ENCODE assay signal across 13 mouse cellular contexts in genomic region chr12:101019031-101019430, GRCm38 (mm10). TPM values are rescaled to one million over a fixed set of nuclear protein-coding genes. Genes with fewer than 3 reads are reported as not detected.
DNase-seq lines count a peak whose midpoint lies in the region; ATAC-seq lines count a peak whose summit lies in the region.
"Had no signal": no experiment of that assay in that cellular context is flagged by ENCODE, and none has a peak within 500 bp of the region (broad histone marks: within the 10 kb centered on the region; RNA-seq: fewer than 3 reads in every experiment).

No protein-coding gene starts in this region.

- 79% methylated on average over 5 of the region's 5 CpGs for WGBS in heart, embryonic 16.5 days
- WGBS in hindbrain, embryonic 15.5 days = 33% methylated on average over 5 of the region's 5 CpGs
- WGBS in neural tube, embryonic 12.5 days = 42% methylated on average over 5 of the region's 5 CpGs

- no peak overlapping the region for H3K4me3 ChIP-seq in heart, embryonic 16.5 days (ENCODE audit: low read length)
- no peak overlapping the region for H3K4me3 ChIP-seq in hindbrain, embryonic 15.5 days
- no peak overlapping the region for H3K4me3 ChIP-seq in neural tube, embryonic 12.5 days
- H3K4me3 ChIP-seq: heart, embryonic 12.5 days had no signal

- H3K27ac ChIP-seq in heart, embryonic 16.5 days (ENCODE audit: low read length) = peak overlapping the region; percentile 46; the same call in 1 of the 2 replicates
- 0 out of 2 replicates have a peak overlapping the region, but pooled peaks have one; percentile 57 for H3K27ac ChIP-seq in hindbrain, embryonic 15.5 days (replicated peaks)
- H3K27ac ChIP-seq in neural tube, embryonic 12.5 days = no peak overlapping the region

- no peaks in the 10 kb centered on the region for H3K36me3 ChIP-seq in heart, embryonic 16.5 days (ENCODE audit: control insufficient read depth, insufficient read depth)
- H3K36me3 ChIP-seq in hindbrain, embryonic 15.5 days = no peaks in the 10 kb centered on the region; the same call in 1 of the 2 replicates
- H3K36me3 ChIP-seq in neural tube, embryonic 12.5 days = peaks cover 22% of the 10 kb centered on the region
- H3K36me3 ChIP-seq: heart, embryonic 12.5 days had no signal

- ATAC-seq in heart, embryonic 16.5 days (replicated peaks; ENCODE audit: extremely low read depth, insufficient read depth, low FRiP score) = no peak
- no peak for ATAC-seq in hindbrain, embryonic 15.5 days (ENCODE audit: low FRiP score, low read depth)
- ATAC-seq in neural tube, embryonic 12.5 days (ENCODE audit: low FRiP score, low read depth) = no peak

- H3K4me1 ChIP-seq in heart, embryonic 16.5 days (ENCODE audit: control insufficient read depth, insufficient read depth, low read length) = peaks cover 15% of the 10 kb centered on the region
- peaks cover 50% of the 10 kb centered on the region for H3K4me1 ChIP-seq in hindbrain, embryonic 15.5 days (replicated peaks)
- H3K4me1 ChIP-seq in neural tube, embryonic 12.5 days = peaks cover 35% of the 10 kb centered on the region

- no peak for DNase-seq in heart, postnatal 14 days
- DNase-seq in right cerebral cortex, postnatal 14 days = peak; percentile 1
- DNase-seq in right cerebral cortex, postnatal 10 days (ENCODE audit: low spot score in 2 of 2) = no peak
- DNase-seq in Muller cell, postnatal 12 days (ENCODE audit: inconsistent ontology term) = no peak
- no peak for DNase-seq in adrenal gland, adult 8-10 months
- DNase-seq: B cell, adult 2 months; kidney, adult 18-20 months; lung, adult 2 months; thymus, postnatal 25 days had no signal

- intact Hi-C loops in heart, postnatal 14 days (cut with DNase I) = no loop called here

- no peak overlapping the region for H3K4me2 ChIP-seq in heart, embryonic 16.5 days (ENCODE audit: low read depth, low read length)
- H3K4me2 ChIP-seq in hindbrain, embryonic 15.5 days = no peak overlapping the region
- peak overlapping the region; percentile 39; the same call in 1 of the 2 replicates for H3K4me2 ChIP-seq in neural tube, embryonic 12.5 days (replicated peaks)

- no peaks in the 10 kb centered on the region for H3K9me3 ChIP-seq in heart, embryonic 16.5 days (replicated peaks; ENCODE audit: control insufficient read depth, low read length)
- H3K9me3 ChIP-seq in hindbrain, embryonic 15.5 days = no peaks in the 10 kb centered on the region
- H3K9me3 ChIP-seq in neural tube, embryonic 12.5 days = no peaks in the 10 kb centered on the region

- H3K27me3 ChIP-seq in heart, embryonic 16.5 days (ENCODE audit: control insufficient read depth, insufficient read depth, low read length) = peaks cover 4% of the 10 kb centered on the region; the same call in 1 of the 2 replicates
- no peaks in the 10 kb centered on the region for H3K27me3 ChIP-seq in hindbrain, embryonic 15.5 days
- no peaks in the 10 kb centered on the region; the same call in 1 of the 2 replicates for H3K27me3 ChIP-seq in neural tube, embryonic 12.5 days (replicated peaks)

- no peak overlapping the region for H3K9ac ChIP-seq in heart, embryonic 16.5 days (ENCODE audit: low read length)
- H3K9ac ChIP-seq in hindbrain, embryonic 15.5 days = no peak overlapping the region
- H3K9ac ChIP-seq in neural tube, embryonic 12.5 days = no peak overlapping the region
- H3K9ac ChIP-seq: heart, embryonic 12.5 days had no signal

RNA-seq across cellular contexts. Expression of gene Ccdc88c, which starts 9.8 kb away (rescaled TPM):
- 4.3 and 5.5 TPM in 2 replicates for polyA plus RNA-seq in heart, embryonic 16.5 days (2015; fragmentation: Nextera tagmentation; extraction: Ambion mirVana)
- 1 to 10 TPM; 9.6 to 9.7 TPM for total RNA-seq in heart, postnatal 14 days (2021)
- polyA plus RNA-seq in hindbrain, embryonic 15.5 days (2015; fragmentation: Nextera tagmentation; extraction: Ambion mirVana) = 10.6 and 11.8 TPM in 2 replicates
- polyA plus RNA-seq in neural tube, embryonic 12.5 days (2016; fragmentation: Nextera tagmentation; extraction: Ambion mirVana) = 14.7 and 16.0 TPM in 2 replicates
- 1 to 10 TPM; 1.4 to 4.0 (median 2.7) TPM for total RNA-seq in adrenal gland, adult 8-10 months (2022)
